Mouse (Mus musculus) midbrain, embryonic 16.5 days (tissue): ENCODE results near the gene Cd79b. TPM values are rescaled to one million over a fixed set of nuclear protein-coding genes. Genes with fewer than 3 reads are reported as not detected.

ENCODE experiments used
- ATAC-seq: fragments of 200-750 bp; cut with Nextera tagmentation; 2 replicates; pipeline ENCODE4 v1.8.0; 2017; ENCODE audit warnings: moderate TSS enrichment
- H3K27ac ChIP-seq: fragments of 300-500 bp; sonication (generic); 2 replicates; pipeline ENCODE4 v1.5.1; 2014; ENCODE audit warnings: mild to moderate bottlenecking, low read length, mixed read lengths
- H3K27me3 ChIP-seq: fragments of 300-500 bp; sonication (generic); 2 replicates; pipeline ENCODE4 v1.6.1; 2014; ENCODE audit warnings: low read depth, low read length, mixed read lengths; ENCODE audit not compliant: control insufficient read depth, insufficient read depth
- H3K36me3 ChIP-seq: fragments of 300-500 bp; sonication (generic); 2 replicates; pipeline ENCODE4 v1.6.1; 2014; ENCODE audit warnings: mild to moderate bottlenecking, low read length, moderate library complexity, mixed read lengths; ENCODE audit not compliant: control insufficient read depth, insufficient read depth
- H3K4me1 ChIP-seq: fragments of 300-500 bp; sonication (generic); 2 replicates; pipeline ENCODE4 v1.6.1; 2014; ENCODE audit warnings: mild to moderate bottlenecking, low read length, mixed read lengths; ENCODE audit not compliant: control insufficient read depth, insufficient read depth
- H3K4me2 ChIP-seq: fragments of 300-500 bp; sonication (generic); 2 replicates; pipeline ENCODE4 v1.6.1; 2014; ENCODE audit warnings: mild to moderate bottlenecking, low read length, mixed read lengths
- H3K4me3 ChIP-seq: fragments of 300-500 bp; sonication (generic); 2 replicates; pipeline ENCODE4 v1.5.1; 2014; ENCODE audit warnings: low read depth, mild to moderate bottlenecking, low read length, moderate library complexity, mixed read lengths
- H3K9ac ChIP-seq: fragments of 300-500 bp; sonication (generic); 2 replicates; pipeline ENCODE4 v1.6.1; 2014; ENCODE audit warnings: low read depth, low read length, mixed read lengths
- H3K9me3 ChIP-seq: fragments of 300-500 bp; sonication (generic); replicated peaks from 2 replicates; pipeline ENCODE4 v1.6.1; 2014; ENCODE audit warnings: mild to moderate bottlenecking, low read length, mixed read lengths; ENCODE audit not compliant: control insufficient read depth, poor library complexity, severe bottlenecking
- WGBS: fragments of 180-500 bp; shearing (Covaris S2); extraction: QIAGEN DNeasy Blood & Tissue Kit; methylation state at CpG from one replicate; pipeline ENCODE4 v1.1.7; 2014; 5-methylcytosine and 5-hydroxymethylcytosine counted together
- polyA plus RNA-seq: library from polyadenylated mRNA; unstranded; fragments of >200 nt; fragmentation: Nextera tagmentation; extraction: Ambion mirVana; gene quantifications from 2 replicates; pipeline ENCODE4 v1.2.1, GENCODE M21; 2015

Cd79b gene
- polyA plus RNA-seq, 1 experiment from 2014 or later = 0.92 TPM

- ATAC-seq = no peak
- WGBS = 64% methylated on average over 5 of the region's 5 CpGs
- Histone ChIP-seq H3K9me3 (no peaks in the 10 kb centered on the region), H3K4me3 (no peak overlapping the region), H3K4me1 (peaks cover 3% of the 10 kb centered on the region; the same call in 1 of the 2 replicates), H3K9ac (no peak overlapping the region), H3K36me3 (no peaks in the 10 kb centered on the region), H3K27me3 (no peaks in the 10 kb centered on the region), H3K27ac (no peak overlapping the region), H3K4me2 (no peak overlapping the region)
Measured at GRCm38 (mm10) chr11:106328521-106328920, 14.0 kb upstream of the Cd79b start.

- H3K4me2 ChIP-seq = no peak overlapping the region
- no peak overlapping the region for H3K9ac ChIP-seq
- no peaks in the 10 kb centered on the region for H3K27me3 ChIP-seq
- H3K4me3 ChIP-seq = no peak overlapping the region
- no peaks in the 10 kb centered on the region for H3K9me3 ChIP-seq
- H3K4me1 ChIP-seq = no peaks in the 10 kb centered on the region
- no peak for ATAC-seq
- H3K36me3 ChIP-seq = no peaks in the 10 kb centered on the region
- no peak overlapping the region for H3K27ac ChIP-seq
- WGBS = 90% methylated on average over 8 of the region's 8 CpGs
Measured at GRCm38 (mm10) chr11:106326475-106326874, 11.9 kb upstream of the Cd79b start.

GRCm38 (mm10) chr11:106325566-106326206, 11.1 kb upstream of the Cd79b start:
- ATAC-seq = no peak
- 70% methylated on average over 8 of the region's 8 CpGs for WGBS

DNA sequence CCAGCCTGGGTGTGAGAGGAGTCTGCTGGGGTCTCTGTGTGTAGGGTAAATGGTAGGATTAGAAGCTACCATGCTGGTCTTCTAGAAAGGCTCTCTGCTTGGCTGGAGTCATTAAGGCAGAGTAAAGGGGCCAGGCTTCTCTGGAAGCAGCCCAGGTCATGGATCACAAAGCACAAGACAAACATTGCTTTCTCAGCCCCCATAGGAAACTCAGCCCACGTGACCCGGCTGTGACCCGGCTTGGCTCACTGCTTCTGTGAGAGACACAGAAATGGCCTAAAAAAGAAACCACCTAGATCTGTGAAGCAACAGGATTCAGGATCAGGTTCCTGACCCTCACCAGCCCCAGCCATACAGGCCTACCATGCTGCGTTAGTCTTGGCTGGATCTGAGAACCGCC, 10.3 kb upstream of the Cd79b start:
- no peaks in the 10 kb centered on the region for H3K36me3 ChIP-seq
- no peaks in the 10 kb centered on the region for H3K9me3 ChIP-seq
- WGBS = 46% methylated on average over 5 of the region's 5 CpGs
- H3K4me2 ChIP-seq = no peak overlapping the region
- no peak overlapping the region for H3K27ac ChIP-seq
- ATAC-seq = no peak
- H3K27me3 ChIP-seq = no peaks in the 10 kb centered on the region
- no peaks in the 10 kb centered on the region for H3K4me1 ChIP-seq
- H3K9ac ChIP-seq = no peak overlapping the region
- no peak overlapping the region for H3K4me3 ChIP-seq

More at GRCm38 (mm10) chr11:106325566-106326206, 11.1 kb upstream of the Cd79b start:
- no peak overlapping the region for H3K9ac ChIP-seq
- no peak overlapping the region for H3K27ac ChIP-seq
- H3K9me3 ChIP-seq = no peaks in the 10 kb centered on the region
- no peak overlapping the region for H3K4me3 ChIP-seq
- no peak overlapping the region for H3K4me2 ChIP-seq
- no peaks in the 10 kb centered on the region for H3K36me3 ChIP-seq
- no peaks in the 10 kb centered on the region for H3K27me3 ChIP-seq
- H3K4me1 ChIP-seq = no peaks in the 10 kb centered on the region

- Histone ChIP-seq H3K4me1 (no peaks in the 10 kb centered on the region), H3K9ac (no peak overlapping the region), H3K36me3 (no peaks in the 10 kb centered on the region), H3K9me3 (no peaks in the 10 kb centered on the region), H3K27me3 (no peaks in the 10 kb centered on the region), H3K4me3 (no peak overlapping the region), H3K27ac (no peak overlapping the region), H3K4me2 (no peak overlapping the region)
- no peak for ATAC-seq
- WGBS = 74% methylated on average over 21 of the region's 21 CpGs
Measured at GRCm38 (mm10) chr11:106318406-106319366, 4.1 kb upstream of the Cd79b start.

GRCm38 (mm10) chr11:106317801-106318200, 3.2 kb upstream of the Cd79b start:
- no peaks in the 10 kb centered on the region for H3K36me3 ChIP-seq
- ATAC-seq = no peak
- no peak overlapping the region for H3K4me2 ChIP-seq
- H3K27me3 ChIP-seq = no peaks in the 10 kb centered on the region
- 84% methylated on average over 7 of the region's 7 CpGs for WGBS
- H3K9me3 ChIP-seq = no peaks in the 10 kb centered on the region
- H3K4me3 ChIP-seq = no peak overlapping the region
- no peak overlapping the region for H3K27ac ChIP-seq
- H3K4me1 ChIP-seq = no peaks in the 10 kb centered on the region
- no peak overlapping the region for H3K9ac ChIP-seq

DNA sequence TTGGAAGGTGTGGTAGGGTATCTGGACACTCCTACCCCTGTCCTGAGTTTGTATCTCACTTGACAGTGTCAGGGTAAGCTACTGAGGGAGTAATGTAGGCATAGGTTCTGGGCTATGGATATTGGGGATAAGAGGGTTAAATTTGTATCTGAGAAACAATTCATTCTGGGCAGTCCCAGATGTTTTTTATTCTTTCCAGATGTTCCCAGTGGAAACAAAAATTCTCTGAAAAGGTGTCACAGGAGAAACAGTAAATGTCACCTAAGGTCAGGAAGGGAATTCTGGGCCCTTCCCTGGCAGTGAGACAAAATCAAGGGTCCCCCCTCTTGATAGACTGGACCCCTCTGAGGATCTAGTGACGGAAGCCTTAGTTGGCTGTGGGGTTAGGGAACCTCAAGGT, 1.9 kb upstream of the Cd79b start:
- 81% methylated on average over 1 of the region's 1 CpGs for WGBS
- H3K4me3 ChIP-seq = no peak overlapping the region
- no peak overlapping the region for H3K27ac ChIP-seq
- H3K27me3 ChIP-seq = no peaks in the 10 kb centered on the region
- H3K36me3 ChIP-seq = no peaks in the 10 kb centered on the region
- H3K4me1 ChIP-seq = no peaks in the 10 kb centered on the region
- ATAC-seq = no peak
- no peak overlapping the region for H3K4me2 ChIP-seq
- no peak overlapping the region for H3K9ac ChIP-seq
- H3K9me3 ChIP-seq = no peaks in the 10 kb centered on the region

- 85% methylated on average over 5 of the region's 5 CpGs for WGBS
- H3K9me3 ChIP-seq = no peaks in the 10 kb centered on the region
- no peak overlapping the region for H3K9ac ChIP-seq
- no peak overlapping the region for H3K4me3 ChIP-seq
- H3K27ac ChIP-seq = no peak overlapping the region
- H3K27me3 ChIP-seq = no peaks in the 10 kb centered on the region
- H3K4me2 ChIP-seq = no peak overlapping the region
- no peaks in the 10 kb centered on the region for H3K36me3 ChIP-seq
- no peaks in the 10 kb centered on the region for H3K4me1 ChIP-seq
- no peak for ATAC-seq
Measured at GRCm38 (mm10) chr11:106313533-106313932, 1.0 kb downstream of the Cd79b start.

DNA sequence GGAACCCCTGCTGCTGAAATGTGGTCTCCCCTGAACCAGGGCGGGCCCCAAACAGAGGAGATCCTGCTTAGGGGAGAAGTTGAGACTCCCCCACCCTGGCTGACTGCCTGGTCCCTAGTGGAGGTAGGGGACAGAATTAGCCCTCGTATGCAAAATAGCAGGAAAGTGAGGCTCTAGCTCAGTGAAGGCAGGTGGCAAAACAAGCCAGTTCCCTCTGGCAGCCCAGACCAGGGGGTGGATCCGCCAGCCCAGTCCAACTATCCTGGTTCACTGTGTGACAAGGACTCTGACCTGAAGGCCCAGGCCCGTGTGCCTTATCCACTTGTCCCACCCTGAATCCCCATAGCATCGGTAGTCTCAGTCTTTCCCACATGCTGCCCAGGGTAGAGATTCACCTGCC, 4.4 kb downstream of the Cd79b start:
- no peaks in the 10 kb centered on the region for H3K27me3 ChIP-seq
- ATAC-seq = no peak
- H3K9me3 ChIP-seq = no peaks in the 10 kb centered on the region
- no peak overlapping the region for H3K4me2 ChIP-seq
- no peaks in the 10 kb centered on the region for H3K4me1 ChIP-seq
- H3K9ac ChIP-seq = no peak overlapping the region
- WGBS = 74% methylated on average over 5 of the region's 5 CpGs
- no peak overlapping the region for H3K27ac ChIP-seq
- H3K4me3 ChIP-seq = no peak overlapping the region
- no peaks in the 10 kb centered on the region for H3K36me3 ChIP-seq
